Mouse (Mus musculus): ENCODE measurements around the gene Aldh3a2.
"Not testable (repeated sequence)": the region's sequence is repeated elsewhere in the genome, so short reads cannot be mapped to it uniquely, and the experiment has no call there.

Aldh3a2 gene

DNA sequence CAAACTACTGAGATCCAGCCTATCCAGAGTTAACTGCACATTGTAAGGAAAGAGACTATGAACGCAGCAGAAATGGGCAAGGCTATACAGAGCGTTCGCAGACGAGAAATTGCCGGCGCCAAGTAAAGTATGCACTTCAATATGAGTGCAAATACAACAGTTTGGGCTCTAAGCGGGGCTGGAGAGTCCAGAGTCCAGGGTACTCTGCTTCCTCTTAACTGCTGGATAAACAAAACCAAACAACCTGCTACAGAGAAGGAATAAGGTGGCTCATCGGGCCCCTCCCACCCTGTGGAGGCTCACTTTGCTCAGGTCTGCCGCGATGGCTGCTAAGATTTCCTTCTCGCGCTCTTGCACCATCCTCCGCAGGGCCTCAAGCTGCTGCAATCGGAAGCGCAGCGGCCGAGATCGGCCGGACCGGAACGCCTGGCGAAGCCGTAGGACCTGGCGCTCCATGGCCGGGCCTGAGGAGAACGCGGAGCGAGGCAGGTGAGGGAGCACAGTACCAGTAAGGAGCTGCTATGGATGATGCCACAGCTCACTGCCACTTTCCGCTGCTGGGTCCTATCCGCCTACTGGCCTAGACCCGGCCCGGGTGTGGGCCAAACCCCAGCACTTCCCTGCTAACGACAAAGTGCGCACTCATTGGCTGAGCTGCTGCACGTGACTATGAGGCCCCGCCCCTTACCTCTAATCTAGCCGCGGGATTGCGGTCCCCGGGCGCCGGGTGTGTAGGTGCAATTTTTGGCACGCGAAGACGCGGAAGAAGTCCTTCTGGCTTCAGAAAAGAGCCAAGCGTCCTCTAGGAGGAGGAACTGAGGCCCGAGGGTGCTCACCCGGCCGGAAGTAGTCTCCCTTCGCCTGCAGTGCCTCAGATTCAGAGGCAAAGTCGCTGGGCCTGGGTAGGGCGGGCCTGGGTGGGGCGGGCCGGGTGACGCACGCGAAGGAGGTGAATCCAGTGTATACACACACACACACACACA is at the start of gene Aldh3a2:
Gene Aldh3a2, minus strand, starts transcription at position 914 of the 983 bp plus-strand sequence.
- peak; percentile 89 for DNase-seq (ENCODE audit: low spot score)

DNA sequence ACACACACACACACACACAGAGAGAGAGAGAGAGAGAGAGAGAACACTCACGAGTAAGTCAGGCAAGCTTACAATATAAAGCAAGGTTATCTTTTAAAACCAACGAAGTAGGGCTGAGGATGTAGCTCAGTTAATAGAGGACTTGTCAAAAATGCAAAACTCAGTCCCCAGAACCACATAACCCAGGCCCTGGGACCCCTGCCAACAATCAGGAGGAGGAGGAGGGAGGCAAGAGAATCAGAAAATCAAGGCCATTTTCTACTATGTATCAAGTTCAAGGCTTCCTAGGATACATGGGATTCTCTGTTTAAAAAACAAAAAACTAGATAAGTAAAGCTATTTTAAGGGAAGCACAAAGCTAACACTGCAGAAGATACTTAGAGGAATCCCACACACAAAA is 49.6 kb upstream of the Aldh3a2 start:
- no peak for DNase-seq (ENCODE audit: low spot score)

DNA sequence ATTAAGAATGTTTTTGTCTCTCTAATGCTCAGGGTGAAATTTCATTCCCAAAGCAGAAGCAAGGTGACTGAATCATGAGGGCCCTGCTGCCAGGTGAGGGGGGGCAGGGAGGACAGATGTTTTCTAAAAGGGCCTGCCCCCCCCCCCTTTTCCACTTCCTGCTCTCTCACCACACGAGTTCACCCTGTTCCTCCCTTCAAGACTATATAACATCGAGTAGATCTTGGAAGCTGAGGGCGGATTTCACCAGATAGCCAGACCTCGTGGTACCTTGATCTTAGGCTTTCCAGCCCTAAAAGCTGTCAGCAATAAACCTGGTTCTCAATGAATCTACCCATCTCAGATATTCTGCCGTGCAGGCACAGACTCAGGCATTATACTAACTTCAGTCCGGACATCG is 43.1 kb upstream of the Aldh3a2 start:
- no peak for DNase-seq (ENCODE audit: low spot score)

DNA sequence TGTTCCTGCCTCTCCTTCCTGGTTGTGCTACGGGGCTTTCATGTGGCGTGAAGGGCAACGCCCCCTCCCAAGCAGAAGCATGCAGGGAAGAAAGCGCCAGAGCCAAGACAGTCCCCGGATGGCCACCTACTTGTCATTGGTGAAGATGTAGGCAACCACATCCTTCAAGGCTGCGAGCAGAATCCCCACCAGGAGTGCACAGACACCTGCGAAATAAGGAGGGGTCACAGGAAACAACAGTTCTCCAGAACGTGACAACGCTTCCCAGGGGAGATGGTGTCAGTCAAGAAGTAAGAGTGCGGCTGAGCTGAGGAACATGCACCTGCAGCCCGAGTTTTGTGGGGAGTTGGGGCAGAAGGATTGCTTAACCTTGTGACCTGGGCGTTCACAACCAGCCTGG is 42.6 kb upstream of the Aldh3a2 start:
- no peak for DNase-seq (ENCODE audit: low spot score)

DNA sequence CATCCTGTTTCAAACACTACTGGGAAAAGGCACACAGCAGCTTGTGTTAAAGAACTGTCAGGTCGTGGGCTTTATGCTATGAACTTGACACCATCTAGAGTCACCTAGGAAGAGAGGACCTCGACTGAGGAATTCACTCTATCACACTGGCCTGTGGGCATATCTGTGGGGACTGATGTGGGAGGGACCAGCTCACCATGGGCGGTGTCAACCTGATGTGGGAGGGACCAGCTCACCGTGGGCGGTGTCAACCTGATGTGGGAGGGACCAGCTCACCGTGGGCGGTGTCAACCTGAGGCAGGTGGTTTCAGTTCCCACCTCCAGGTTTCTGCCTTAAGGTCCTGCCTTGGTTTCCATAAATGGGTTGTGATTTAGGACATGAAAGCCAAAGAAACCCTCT is 40.5 kb upstream of the Aldh3a2 start:
- no peak for DNase-seq (ENCODE audit: low spot score)

DNA sequence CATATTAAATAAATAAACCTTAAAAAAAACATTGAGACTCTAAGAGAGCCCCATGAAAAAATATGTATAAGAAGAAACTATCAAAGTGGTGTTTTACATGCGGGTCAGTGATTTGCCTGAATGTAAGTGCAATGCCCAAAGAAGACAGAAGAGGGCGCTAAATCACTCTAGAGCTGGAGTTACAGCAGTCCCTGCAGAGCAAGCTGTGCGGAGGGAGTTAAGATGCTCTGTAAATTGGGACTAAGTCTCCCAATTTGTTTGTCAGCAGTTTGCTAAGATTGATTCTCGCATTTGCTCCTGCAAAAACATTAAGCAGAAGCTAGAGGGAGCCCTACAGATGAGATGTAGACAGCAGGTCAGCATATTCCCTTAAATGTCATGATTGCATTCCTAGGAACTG is 38.1 kb upstream of the Aldh3a2 start:
- DNase-seq (ENCODE audit: low spot score), result no peak

DNA sequence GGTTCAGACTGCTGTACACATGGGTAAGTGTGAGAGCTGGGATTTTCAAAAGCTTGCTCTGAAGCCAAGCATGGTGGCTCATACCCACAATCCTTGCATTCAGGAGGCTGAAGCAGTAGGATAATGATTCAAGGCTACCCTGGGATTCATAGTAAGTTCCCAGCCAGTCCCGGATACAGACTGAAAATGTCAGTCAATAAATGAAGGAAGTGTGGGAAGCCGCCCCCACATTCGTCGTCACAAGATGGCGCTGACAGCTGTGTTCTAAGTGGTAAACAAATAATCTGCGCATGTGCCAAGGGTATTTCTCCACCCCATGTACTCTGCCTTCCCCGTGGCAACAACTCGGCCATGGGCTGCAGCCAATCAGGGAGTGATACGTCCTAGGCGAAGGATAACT is 37.3 kb upstream of the Aldh3a2 start:
- not testable (repeated sequence) for DNase-seq (ENCODE audit: low spot score)

DNA sequence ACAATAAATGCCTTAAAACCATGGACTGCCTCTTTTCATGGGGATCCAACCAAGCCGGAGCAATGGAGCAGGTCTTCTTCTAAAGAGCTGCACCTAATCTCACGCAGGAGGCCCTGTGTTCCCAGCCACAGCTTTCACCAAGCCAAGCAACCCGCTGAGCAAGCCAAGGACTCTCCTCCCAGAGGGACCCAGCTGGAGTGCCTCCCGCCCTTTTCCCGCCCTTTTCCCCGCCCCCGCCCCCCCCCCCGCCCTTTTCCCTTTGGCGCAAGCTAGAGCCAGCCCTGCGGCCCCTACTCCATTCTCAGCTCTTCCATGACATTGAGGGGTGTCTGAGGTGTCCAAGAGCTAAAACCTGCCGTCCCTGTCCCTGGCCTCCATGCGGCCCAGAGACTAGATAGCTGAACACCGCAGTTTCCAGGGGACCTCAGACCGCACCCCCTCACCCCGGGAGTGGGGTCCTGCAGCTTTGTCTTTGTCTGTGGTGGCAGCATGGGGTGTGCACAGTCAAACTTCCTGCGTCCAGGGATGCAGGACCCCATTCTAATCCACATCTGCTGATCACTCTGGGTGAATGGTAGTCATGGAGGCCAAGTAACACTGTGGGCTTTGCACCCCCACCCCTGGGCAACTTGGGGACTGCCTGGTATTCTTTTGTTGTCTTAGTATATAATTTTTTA is 33.6 kb upstream of the Aldh3a2 start:
- DNase-seq (ENCODE audit: low spot score), result no peak

DNA sequence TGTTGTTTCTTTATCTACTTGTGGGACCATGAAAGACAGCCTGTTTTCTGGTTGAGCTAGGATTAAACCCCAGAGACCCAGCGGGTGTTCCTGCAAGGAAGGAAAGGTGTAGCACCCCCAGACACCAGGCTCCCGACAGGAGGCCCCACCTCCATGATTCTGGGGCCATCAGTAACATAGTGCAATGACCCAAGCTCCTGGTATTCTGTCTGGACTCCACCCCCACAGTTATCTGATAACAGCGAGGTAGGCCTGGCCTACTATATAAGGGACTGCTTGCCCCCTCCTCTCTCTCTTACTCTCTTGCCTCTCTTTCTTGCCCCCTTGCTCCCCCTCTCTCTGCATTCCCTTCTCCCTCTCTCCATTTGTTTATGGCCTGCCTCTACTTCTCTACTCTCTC is 32.9 kb upstream of the Aldh3a2 start:
- DNase-seq (ENCODE audit: low spot score), result no peak

DNA sequence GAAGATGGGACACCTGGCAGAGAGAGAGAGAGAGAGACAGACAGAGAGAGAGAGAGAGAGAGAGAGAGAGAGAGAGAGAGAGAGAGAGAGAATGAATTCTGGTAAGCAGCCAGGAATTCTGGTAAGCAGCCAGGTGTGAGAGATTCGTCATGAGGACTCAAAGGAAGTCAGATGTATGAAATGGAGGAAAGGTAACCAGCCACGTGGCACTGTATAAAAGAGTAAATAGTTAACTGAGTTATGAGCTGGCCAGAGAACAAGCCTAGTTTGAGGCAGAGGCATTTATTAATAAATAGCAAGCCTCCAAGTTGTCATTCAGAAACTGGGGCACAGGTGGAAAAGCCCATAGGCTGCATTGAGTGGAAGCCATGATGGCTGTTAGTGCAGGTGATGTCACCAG is 30.6 kb upstream of the Aldh3a2 start:
- no peak for DNase-seq (ENCODE audit: low spot score)

DNA sequence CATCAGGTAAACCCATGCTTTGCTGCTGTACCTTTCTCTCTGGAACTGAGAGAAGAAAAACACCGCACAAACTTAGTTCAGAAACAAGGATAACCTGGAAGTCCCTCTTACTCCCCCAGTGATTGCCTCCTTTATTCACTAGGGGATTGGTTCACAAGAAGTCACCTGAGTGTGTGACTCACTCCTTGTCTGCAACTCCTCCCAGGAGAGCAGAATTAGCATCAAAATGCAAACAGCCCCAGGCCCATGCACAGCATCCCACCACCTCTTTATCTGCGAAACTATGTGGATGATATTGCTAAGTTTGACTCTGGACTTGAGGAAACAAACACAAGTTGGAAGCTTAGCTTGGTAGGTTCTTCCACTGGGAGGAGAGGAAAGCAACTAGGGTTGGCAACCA is 30.1 kb upstream of the Aldh3a2 start:
- DNase-seq (ENCODE audit: low spot score), result no peak

DNA sequence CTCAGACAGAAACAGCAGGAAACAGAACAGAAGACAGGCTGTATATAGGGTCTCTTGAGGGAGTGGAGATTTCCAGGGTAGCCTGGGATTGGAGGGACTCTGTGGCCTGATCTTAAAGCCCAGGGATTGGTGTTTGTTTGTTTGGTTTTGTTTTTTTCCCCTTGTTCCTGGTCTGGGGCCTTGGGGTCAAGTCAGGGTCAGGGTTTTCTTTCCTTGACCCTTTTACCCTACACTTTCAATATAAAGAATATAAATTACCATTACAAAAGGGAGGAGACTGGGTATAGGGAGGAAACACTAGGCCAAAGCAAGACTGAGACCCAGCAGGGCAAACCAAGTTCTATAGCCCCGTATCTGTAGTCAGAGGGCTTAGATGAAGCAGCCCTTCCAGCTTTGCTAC is 29.3 kb upstream of the Aldh3a2 start:
- DNase-seq (ENCODE audit: low spot score), result no peak

DNA sequence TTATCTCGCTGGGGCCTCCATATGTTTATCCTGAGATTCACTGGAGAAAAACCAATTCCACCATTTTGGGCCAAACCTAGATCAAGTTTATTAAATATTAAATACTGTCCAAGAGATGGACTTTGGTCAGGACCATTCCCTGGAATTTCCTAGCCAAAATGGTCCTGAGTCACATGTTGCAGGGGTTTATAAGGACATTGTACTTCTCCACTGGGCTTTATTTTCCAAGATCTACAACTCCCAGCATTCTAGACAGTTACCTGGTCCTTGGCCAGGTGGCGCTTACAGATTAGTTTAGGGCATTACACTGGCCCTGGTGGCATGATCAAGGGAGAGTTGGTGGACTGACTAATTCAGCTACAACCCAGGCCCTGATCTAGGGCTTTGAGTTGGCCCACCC is 28.3 kb upstream of the Aldh3a2 start:
- no peak for DNase-seq (ENCODE audit: low spot score)

DNA sequence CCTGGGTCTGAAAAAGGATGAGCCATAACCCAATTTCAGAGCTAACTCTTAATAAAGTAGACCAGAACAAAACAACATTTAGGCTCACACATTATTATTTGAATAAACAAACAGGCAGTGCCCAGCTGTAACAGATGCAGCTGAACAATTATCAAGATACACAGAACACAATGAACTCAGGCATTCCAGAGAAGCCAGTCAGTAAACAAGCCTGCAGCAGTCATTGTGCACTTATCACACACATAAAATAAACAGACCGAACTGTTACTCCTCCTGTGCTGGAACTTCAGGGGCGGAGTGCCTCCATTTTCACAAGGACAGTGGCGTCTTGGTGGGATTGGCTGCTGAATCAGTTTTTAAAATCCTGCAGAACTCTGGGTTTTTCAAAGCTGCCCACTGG is 27.2 kb upstream of the Aldh3a2 start:
- no peak for DNase-seq (ENCODE audit: low spot score)

DNA sequence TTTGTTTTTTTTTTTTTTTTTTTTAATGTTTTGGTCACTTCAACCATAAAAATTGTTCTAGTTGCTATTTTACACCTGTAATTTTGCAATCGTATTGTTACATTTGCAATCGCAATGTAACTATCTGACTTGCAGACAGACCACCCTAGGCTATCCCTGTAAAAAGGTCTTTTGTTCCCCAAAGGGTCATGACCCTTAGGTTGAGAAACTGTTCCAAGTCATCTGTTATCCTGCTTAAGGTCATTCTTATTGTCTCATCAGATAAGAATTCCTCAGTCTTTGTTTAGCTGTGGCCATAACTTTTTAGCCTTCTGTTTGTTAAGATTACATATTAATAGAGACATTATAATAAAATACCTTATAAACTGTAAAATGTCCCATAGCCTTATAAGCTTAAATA is 26.0 kb upstream of the Aldh3a2 start:
- DNase-seq (ENCODE audit: low spot score), result no peak

DNA sequence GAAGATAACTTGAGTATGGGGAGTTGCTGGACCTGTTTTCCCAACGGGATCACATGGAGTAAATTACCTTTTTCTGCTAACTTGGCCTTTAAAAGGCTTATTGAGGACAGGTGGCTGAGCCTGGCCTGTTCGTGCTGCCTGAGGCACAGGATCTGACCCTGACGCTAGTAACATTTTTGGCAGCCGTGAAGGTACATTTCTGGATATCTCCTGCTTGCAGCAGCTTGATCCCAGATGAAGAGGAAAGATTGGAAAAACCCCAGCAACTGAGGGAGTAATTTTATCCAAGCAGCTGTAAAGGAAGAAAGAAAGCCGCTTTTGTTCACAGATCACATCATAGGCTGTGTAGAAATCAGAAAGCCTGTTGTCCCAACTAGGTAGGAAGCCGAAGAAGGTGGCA is 17.1 kb upstream of the Aldh3a2 start:
- no peak for DNase-seq (ENCODE audit: low spot score)

DNA sequence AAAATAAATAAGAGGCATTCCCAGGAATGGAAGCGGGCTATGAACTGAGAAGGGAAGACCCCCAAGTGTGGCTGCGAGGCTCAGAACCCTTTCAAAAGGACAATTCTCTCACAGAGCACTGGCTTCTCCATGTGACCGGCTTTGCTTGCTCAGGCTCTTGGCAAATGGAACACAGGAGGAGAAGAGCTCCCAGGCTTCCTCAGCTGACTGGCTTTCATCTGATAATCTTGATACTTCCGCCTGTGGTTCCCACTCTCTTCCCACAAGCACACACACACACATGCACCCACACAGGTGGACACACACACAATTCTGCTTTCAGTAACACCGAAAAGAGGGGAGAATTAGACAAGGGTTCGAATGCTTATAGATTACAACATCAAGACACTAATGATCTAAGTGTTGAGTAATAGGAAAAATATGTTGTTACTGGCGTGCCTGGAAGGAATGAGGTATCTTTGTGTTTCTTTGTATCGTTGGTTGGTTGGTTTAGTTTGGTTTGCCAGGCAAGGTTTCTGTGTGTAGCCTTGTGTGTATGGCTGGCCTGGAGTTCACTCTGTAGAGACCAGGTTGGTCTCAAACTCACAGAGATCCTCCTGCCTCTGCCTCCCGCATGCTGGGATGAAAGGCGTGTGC is 16.3 kb upstream of the Aldh3a2 start:
- DNase-seq (ENCODE audit: low spot score), result no peak

DNA sequence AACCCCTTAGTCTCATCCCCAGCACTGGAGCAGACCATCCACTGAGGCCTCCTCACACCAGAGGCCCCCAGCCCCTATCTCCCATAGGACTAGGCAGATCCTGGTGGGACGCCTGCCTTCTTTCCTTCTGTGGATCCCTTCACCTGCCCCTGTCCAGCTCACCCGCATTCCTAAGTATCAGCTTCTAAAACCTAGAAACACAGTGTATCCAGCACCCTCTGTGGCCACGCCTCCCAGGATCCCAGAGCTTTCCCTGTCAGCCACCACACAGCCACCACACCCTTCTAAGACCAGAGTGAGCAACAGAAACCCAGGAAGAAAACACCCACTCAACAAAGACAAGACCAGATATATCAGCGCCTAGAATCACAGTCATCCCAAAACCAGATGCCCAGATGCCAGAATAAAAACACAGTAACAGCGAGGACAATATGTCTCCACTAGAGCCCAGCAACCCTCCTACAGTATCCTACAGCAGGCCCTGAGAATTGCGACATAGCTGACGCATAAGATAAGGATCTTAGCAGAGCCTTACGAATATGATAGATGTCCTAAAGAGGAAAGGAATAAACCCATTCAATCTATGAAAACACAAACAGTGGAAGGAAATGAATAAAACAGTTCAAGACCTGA is 11.3 kb upstream of the Aldh3a2 start:
- no peak for DNase-seq (ENCODE audit: low spot score)

DNA sequence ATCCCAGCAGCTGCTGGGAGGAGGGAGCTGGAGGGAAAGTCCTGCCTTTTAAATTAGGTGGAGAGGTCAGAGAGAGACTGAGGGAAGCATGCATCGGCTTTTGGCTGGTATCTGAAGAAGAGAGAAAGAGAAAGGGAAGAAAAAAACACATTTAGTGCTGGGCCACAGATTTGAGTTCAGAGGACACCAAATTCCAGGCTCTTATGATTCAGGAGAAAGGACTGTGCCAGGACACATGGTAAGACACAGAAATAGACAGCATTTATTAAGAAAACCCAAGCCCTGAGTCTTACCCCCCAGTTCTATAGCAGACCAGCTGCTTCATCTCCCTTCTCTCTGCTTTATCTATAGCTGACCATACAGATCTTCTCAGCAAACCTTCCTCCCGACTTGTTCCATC is 10.7 kb upstream of the Aldh3a2 start:
- no peak for DNase-seq (ENCODE audit: low spot score)

DNA sequence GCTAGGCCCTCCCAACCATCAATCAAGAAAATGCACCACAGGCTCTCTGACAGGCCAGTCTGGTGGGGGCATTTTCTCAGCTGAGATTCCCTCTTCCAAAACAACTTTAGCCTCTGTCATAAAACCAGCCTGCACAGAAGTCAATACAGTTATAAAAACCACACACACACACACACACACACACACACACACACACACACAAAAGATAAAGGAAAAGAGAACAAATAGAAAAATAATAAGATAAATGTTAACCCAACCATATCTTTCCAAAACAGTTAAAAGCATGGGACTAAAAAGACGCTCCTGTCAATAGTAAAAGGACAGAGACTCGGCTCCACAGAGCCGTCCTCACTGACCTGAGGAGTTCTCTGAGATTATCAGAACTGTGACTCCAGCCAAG is 9.2 kb upstream of the Aldh3a2 start:
- no peak for DNase-seq (ENCODE audit: low spot score)

DNA sequence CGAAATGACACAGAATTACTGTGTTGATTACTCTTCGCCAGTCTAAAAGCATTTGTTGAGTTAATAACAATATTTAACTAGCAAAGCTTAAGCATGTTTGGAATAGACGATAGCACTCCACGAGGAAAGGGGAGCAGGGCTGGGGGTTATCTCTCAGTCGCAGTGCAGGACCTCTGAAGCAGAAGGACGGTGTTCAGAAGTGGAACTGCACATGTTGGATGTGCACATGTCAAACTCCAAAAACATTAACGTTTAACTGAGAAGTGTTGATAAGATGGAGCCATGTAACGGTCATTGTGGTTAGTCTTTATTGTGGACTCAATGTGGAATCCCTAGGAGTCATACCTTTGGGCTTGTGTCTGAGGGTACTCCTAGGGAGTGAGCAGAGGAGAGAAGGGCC is 7.8 kb upstream of the Aldh3a2 start:
- DNase-seq (ENCODE audit: low spot score), result no peak

DNA sequence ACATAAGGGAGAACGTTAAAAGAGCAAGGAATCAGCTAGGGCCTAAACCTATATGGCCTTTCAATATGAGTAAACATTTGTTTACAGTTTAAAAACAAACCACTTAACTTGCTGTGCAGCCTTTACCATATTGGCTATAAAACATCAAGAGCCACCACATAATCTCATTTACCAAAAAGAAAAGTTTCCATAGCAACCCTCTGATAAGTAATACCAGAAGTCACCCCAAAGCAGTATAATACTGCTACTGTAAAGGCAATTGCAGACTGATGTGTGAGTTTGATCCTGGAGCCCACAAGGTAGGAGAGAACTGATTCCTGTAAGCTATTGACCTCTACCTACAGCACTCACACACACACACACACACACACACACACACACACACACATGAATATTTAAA is 7.2 kb upstream of the Aldh3a2 start:
- no peak for DNase-seq (ENCODE audit: low spot score)

DNA sequence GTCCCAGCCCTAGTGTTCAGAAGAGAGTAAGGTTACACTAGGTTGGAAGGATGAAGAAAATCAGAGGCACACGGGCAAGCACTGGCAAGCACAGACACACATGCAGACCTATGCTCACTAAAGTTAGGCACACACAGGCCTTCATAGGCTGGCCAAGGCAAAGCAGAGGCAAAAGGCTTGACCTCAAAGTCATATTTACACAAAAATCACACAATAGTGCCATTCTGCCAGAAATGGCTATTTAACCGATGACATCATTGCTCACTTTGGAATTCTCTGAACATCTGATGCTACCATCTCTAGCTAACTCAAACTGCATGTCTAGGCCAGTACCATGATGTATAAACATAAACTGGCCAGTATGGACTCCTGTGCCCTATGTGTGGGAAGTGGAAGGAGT is 6.7 kb upstream of the Aldh3a2 start:
- DNase-seq (ENCODE audit: low spot score), result no peak
